Mouse (Mus musculus) mouse trophoblast stem cell (cell line): ENCODE results near the gene Cfap74.

Source experiments
- in situ Hi-C, 2 experiments: fragments of 300-500 bp; cut with MseI, MboI; formaldehyde crosslinking; loops; 2 replicates in 1 of 2; 3 replicates in 1 of 2; pipeline ENCODE4 v1.15.1; 2025

The Cfap74 gene

DNA sequence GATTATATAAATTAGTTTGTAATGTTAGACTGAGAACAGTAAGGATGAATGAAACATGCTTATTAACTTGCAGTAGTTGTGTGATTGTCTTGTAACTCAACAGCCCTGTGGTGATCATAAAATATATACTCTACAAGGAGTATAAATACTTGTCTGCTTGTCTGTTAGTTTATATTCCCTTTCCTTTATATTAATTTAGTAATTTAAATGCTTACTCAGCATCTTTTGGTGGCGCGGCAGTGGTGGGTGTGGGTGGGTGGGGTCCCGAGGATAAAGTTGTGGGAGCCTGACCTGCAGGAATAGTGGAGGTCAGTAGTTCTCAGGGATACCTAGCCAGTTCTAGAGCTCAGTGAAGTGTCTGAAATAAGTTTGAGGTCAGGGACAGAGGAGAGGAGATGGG lies 89.0 kb downstream of the Cfap74 start:
- in situ Hi-C loops: no loop called here

DNA sequence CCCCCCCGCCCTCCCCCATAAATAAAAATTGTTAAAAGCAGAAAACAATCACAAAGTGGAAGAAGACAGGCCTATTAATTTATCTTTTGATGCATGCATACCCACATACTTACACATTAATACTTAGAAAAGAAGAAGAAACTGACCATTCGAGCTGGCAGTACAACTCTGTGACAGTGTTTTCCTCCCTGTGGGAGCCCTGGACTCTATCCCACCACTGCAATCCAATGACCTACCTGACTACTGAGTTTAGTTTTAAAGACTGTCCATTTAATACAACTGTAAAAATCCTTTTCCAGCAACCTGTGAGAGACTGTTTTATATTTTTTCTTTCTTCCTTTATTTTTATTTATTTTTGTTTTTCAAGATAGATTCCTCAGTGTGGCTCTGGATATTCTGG lies 92.1 kb downstream of the Cfap74 start:
- in situ Hi-C loops: no loop called here

- in situ Hi-C loops: no loop called here
Measured at GRCm38 (mm10) chr4:155505067-155505466, 96.1 kb downstream of the Cfap74 start.

DNA sequence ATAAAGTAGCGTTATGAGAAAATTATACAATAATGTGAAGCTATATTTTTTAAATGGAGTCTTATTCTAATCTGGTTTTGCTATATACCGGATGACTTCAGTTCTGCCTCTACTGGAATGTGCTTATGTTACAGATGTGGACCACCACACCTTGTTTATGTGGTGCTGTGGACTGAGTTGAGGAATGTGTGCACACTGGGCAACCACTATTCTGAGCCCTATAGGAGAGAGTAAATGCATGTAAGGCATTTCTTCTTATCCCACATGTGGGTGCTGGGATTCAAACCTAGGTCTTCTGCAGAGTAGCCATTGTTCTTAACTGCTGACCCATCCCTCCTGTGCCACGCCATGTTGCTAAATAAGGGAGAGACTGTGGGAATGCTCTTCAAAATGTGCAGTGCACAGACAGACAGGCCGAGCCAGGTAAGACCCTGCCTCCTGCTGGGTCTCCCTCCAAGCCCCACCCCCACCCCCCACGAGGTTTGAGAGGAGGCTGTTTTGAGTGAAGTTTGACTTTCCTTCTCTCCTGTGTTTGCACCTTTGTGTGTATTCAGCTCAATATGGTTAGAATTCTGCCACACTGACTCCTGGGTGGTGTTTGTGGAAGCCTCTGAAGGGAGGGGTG lies 96.8 kb downstream of the Cfap74 start:
- in situ Hi-C loops: no loop called here

DNA sequence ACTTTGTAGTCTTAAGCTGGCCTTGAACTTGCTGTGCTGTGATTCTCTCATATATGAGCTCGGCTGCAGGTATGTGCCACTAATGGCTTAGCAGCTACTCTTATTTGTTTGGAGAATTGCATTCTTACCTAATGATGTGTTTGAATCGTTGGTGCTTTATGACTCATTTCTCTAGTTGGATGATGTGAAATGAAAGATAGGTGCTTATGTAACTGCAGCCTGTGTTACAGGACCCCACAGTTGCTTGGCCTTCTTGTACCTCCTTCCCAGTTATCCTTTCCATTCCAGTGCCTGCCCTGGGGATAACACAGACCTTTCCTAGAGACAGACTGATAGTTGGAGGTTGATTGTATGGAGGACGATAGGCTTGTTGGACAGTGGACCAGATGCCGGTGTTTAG lies 99.6 kb downstream of the Cfap74 start:
- in situ Hi-C loops: no loop called here

GRCm38 (mm10) chr4:155510981-155511380 lies 102.0 kb downstream of the Cfap74 start:
- in situ Hi-C loops: no loop called here

DNA sequence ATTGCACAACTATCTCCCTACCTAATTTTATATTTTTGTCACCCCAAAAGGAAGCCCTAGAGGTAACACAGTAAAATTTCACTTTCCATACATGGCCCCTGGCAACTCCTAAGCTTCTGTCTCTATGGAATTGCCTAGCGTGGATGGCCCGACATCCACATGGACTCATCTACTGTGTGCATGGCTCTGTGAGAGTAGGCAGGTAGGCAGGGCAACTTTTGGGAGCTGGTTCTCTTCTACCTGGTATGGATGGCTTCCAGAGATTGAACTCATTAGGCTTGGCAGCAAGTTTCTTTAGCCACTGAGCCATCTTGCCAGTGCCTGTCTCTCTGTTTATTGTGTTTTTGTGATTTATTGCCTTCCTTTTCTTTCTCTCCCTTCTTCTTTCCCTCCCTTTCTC lies 105.8 kb downstream of the Cfap74 start:
- in situ Hi-C loops: no loop called here
